ENCODE assay signal across 9 mouse cellular contexts in genomic region chr1:76490719-76491118, GRCm38 (mm10).
DNase-seq lines count a peak whose midpoint lies in the region; ATAC-seq and TF ChIP-seq lines count a peak whose summit lies in the region.
"Had no signal": no experiment of that assay in that cellular context is flagged by ENCODE, and none has a peak within 500 bp of the region (broad histone marks: within the 10 kb centered on the region; RNA-seq: fewer than 3 reads in every experiment).

No protein-coding gene starts in this region.

- H3K27me3 ChIP-seq in embryonic facial prominence, embryonic 10.5 days (replicated peaks; ENCODE audit: low read depth, poor library complexity, severe bottlenecking): no peaks in the 10 kb centered on the region
- no peaks in the 10 kb centered on the region for H3K27me3 ChIP-seq in forebrain, embryonic 16.5 days (replicated peaks; ENCODE audit: control insufficient read depth, insufficient read depth, low read length)
- no peaks in the 10 kb centered on the region for H3K27me3 ChIP-seq in neural tube, embryonic 13.5 days
- H3K27me3 ChIP-seq: liver, embryonic 15.5 days had no signal

- 57% methylated on average over 7 of the region's 7 CpGs for WGBS in embryonic facial prominence, embryonic 10.5 days
- 8% methylated on average over 7 of the region's 7 CpGs for WGBS in forebrain, embryonic 16.5 days
- 29% methylated on average over 7 of the region's 7 CpGs for WGBS in neural tube, embryonic 13.5 days

- no peaks in the 10 kb centered on the region for H3K9me3 ChIP-seq in embryonic facial prominence, embryonic 10.5 days
- no peaks in the 10 kb centered on the region for H3K9me3 ChIP-seq in forebrain, embryonic 16.5 days (ENCODE audit: control insufficient read depth, low read length)
- no peaks in the 10 kb centered on the region for H3K9me3 ChIP-seq in neural tube, embryonic 13.5 days
- H3K9me3 ChIP-seq: liver, embryonic 15.5 days had no signal

- DNase-seq in left cerebral cortex, adult 2 months (ENCODE audit: extremely low spot score in 1 of 2, low spot score in 2 of 2): no peak
- DNase-seq in left cerebral cortex, postnatal 36 days (ENCODE audit: low spot score in 2 of 2): no peak
- DNase-seq in embryonic facial prominence, embryonic 10.5 days (ENCODE audit: low spot score): peak; percentile 10
- no peak for DNase-seq in thymus, postnatal 25 days
- DNase-seq: heart, postnatal 14 days had no signal

- peak overlapping the region; percentile 43 for H3K4me2 ChIP-seq in forebrain, embryonic 16.5 days (ENCODE audit: low read length)
- H3K4me2 ChIP-seq in neural tube, embryonic 13.5 days: peak overlapping the region; percentile 35
- H3K4me2 ChIP-seq: liver, embryonic 15.5 days had no signal

- no peaks in the 10 kb centered on the region for H3K36me3 ChIP-seq in embryonic facial prominence, embryonic 10.5 days (replicated peaks)
- no peaks in the 10 kb centered on the region for H3K36me3 ChIP-seq in forebrain, embryonic 16.5 days (ENCODE audit: control insufficient read depth, insufficient read depth)
- no peaks in the 10 kb centered on the region for H3K36me3 ChIP-seq in neural tube, embryonic 13.5 days
- H3K36me3 ChIP-seq: liver, embryonic 15.5 days had no signal

- peak overlapping the region; percentile 76 for H3K27ac ChIP-seq in left cerebral cortex, adult 2 months
- no peak overlapping the region for H3K27ac ChIP-seq in embryonic facial prominence, embryonic 10.5 days (replicated peaks)
- H3K27ac ChIP-seq in forebrain, embryonic 16.5 days (ENCODE audit: low read length): peak overlapping the region; percentile 86
- H3K27ac ChIP-seq in neural tube, embryonic 13.5 days (replicated peaks): peak overlapping the region; percentile 64
- H3K27ac ChIP-seq: liver, embryonic 15.5 days had no signal

- intact Hi-C loops in left cerebral cortex, adult 2 months (cut with DNase I): loop anchor here (5.0 to 10.0 kb wide), 2 partner anchors 836 to 1022 kb away; no protein-coding TSS in a partner anchor
- intact Hi-C loops in left cerebral cortex, postnatal 36 days (cut with DNase I): no loop called here

- peak; percentile 84 for ATAC-seq in forebrain, embryonic 16.5 days
- ATAC-seq in neural tube, embryonic 13.5 days (ENCODE audit: low read depth): peak; percentile 74
- no peak for ATAC-seq in megakaryocyte progenitor cell, adult 5-6 weeks (replicated peaks; ENCODE audit: poor library complexity)

- peak overlapping the region; percentile 19; the same call in 1 of the 2 replicates for H3K4me3 ChIP-seq in left cerebral cortex, adult 2 months
- no peak overlapping the region for H3K4me3 ChIP-seq in embryonic facial prominence, embryonic 10.5 days
- no peak overlapping the region; the same call in 1 of the 2 replicates for H3K4me3 ChIP-seq in forebrain, embryonic 16.5 days (replicated peaks; ENCODE audit: low read length)
- no peak overlapping the region for H3K4me3 ChIP-seq in neural tube, embryonic 13.5 days
- H3K4me3 ChIP-seq: liver, embryonic 15.5 days had no signal

- H3K4me1 ChIP-seq in embryonic facial prominence, embryonic 10.5 days: peaks cover 28% of the 10 kb centered on the region
- peaks cover 26% of the 10 kb centered on the region for H3K4me1 ChIP-seq in forebrain, embryonic 16.5 days (replicated peaks; ENCODE audit: control insufficient read depth, insufficient read depth, low read length)
- peaks cover 30% of the 10 kb centered on the region for H3K4me1 ChIP-seq in neural tube, embryonic 13.5 days (replicated peaks)
- H3K4me1 ChIP-seq: liver, embryonic 15.5 days had no signal

- no peak for TF ChIP-seq CTCF in left cerebral cortex, adult 2 months (IDR thresholded peaks at IDR 0.05)

- H3K9ac ChIP-seq in forebrain, embryonic 16.5 days (replicated peaks; ENCODE audit: low read depth, low read length): no peak overlapping the region
- H3K9ac ChIP-seq in neural tube, embryonic 13.5 days: peak overlapping the region; percentile 26; the same call in 1 of the 2 replicates
- H3K9ac ChIP-seq: liver, embryonic 15.5 days had no signal
